Mouse (Mus musculus) testis, adult 2 months (tissue): ENCODE results near the gene Lgi2. TPM values are rescaled to one million over a fixed set of nuclear protein-coding genes. Genes with fewer than 3 reads are reported as not detected.

Experiments
- H3K27ac ChIP-seq: fragments of 200-500 bp; 2 replicates; pipeline ENCODE4 v1.5.1; 2012; ENCODE audit warnings: low read depth, low read length; ENCODE audit not compliant: control insufficient read depth, insufficient read depth
- H3K27me3 ChIP-seq: fragments of 200-500 bp; 2 replicates; pipeline ENCODE4 v1.6.1; 2012; ENCODE audit warnings: mild to moderate bottlenecking, low read length, moderate library complexity; ENCODE audit not compliant: control insufficient read depth, insufficient read depth
- H3K36me3 ChIP-seq: fragments of 200-500 bp; 2 replicates; pipeline ENCODE4 v1.6.1; 2012; ENCODE audit warnings: mild to moderate bottlenecking, low read length; ENCODE audit not compliant: control insufficient read depth, insufficient read depth
- H3K4me1 ChIP-seq: fragments of 200-500 bp; 2 replicates; pipeline ENCODE4 v1.6.1; 2012; ENCODE audit warnings: low read length; ENCODE audit not compliant: control insufficient read depth, insufficient read depth
- H3K4me3 ChIP-seq: fragments of 200-500 bp; 2 replicates; pipeline ENCODE4 v1.5.1; 2012; ENCODE audit warnings: low read depth, mild to moderate bottlenecking, low read length, moderate library complexity, mixed read lengths; ENCODE audit not compliant: control insufficient read depth
- CTCF ChIP-seq: fragments of 200-500 bp; IDR thresholded peaks from 2 replicates; pipeline ENCODE4 v1.5.1; 2012; ENCODE audit warnings: low read depth, mild to moderate bottlenecking, inconsistent platforms, low read length, moderate library complexity; ENCODE audit not compliant: control insufficient read depth, insufficient read depth, insufficient replicate concordance
- POLR2A ChIP-seq: fragments of 200-500 bp; IDR thresholded peaks from 2 replicates; pipeline ENCODE4 v1.6.1; 2012; ENCODE audit warnings: low read depth, mild to moderate bottlenecking, inconsistent platforms, low read length, moderate library complexity; ENCODE audit not compliant: control insufficient read depth
- polyA plus RNA-seq: library from polyadenylated mRNA; depleted of rRNA; stranded (reverse); fragments of >200 nt; gene quantifications from 2 replicates; pipeline ENCODE4 v1.2.3, GENCODE M21; 2012; rRNA removed

Gene Lgi2
- polyA plus RNA-seq, 1 experiment, result 0.54 TPM

DNA sequence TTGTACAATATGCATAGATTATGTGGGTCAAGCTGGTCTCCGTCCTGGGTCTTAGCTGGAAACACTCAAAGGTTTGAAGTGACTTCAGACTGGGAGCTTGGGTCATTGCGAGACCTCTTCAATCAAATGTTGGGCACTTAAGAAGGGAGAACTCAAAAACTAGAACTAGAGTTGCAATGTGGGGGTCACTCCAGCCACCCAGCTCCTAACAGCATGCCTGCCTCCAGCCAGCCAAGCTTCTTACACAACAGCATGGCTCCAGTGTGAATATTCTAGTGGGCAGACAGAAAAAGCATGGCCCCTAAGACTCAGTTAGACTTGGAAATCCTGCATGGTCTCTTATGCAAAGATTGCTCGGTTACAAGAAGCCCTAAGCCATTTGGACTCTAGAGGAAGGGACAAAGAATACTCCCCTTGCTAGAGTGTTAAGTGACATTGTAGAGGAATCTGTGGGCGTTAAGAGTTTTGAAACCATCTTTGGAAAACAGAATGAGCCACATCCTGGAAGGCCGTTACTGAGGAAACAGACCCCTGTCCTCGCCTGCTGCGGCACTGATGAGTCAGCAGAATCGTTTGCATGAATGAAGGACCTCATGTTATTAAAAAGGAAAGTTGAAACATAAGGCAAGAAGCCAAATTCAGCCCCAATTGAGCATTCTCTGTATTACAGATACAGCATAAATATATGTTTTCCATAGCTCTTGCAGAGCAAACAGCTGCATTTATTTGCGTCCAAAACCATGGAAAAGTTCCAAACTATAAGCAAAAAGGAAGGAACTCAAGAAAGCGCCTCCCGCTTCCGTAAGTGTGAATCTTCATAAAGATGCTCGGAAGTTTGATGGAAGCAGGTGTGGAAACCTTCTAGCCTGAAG lies 78.5 kb downstream of the Lgi2 start:
- Histone ChIP-seq H3K27me3 (no peaks in the 10 kb centered on the region), H3K27ac (no peak overlapping the region), H3K4me1 (no peaks in the 10 kb centered on the region), H3K4me3 (no peak overlapping the region), H3K36me3 (no peaks in the 10 kb centered on the region)
- TF ChIP-seq POLR2A, result no peak
- TF ChIP-seq CTCF, result no peak

Other genes with a start within 250 kb of the Lgi2 start
- gene Sod3, start 202.7 kb downstream of the Lgi2 start, polyA plus RNA-seq, result 15.1 and 20.6 TPM in 2 replicates
- gene Ccdc149, start 94.9 kb downstream of the Lgi2 start, polyA plus RNA-seq, result 0.45 and 0.52 TPM in 2 replicates
- gene Sepsecs, start 103.2 kb upstream of the Lgi2 start, polyA plus RNA-seq, result 6.1 and 6.9 TPM in 2 replicates
- gene Pi4k2b, start 175.1 kb upstream of the Lgi2 start, polyA plus RNA-seq, result 65.9 and 78.2 TPM in 2 replicates
- gene Zcchc4, start 208.9 kb upstream of the Lgi2 start, polyA plus RNA-seq, result 3.9 and 4.1 TPM in 2 replicates